Comparison of ENCODE assay signal across 9 mouse cellular contexts in the genomic region with DNA sequence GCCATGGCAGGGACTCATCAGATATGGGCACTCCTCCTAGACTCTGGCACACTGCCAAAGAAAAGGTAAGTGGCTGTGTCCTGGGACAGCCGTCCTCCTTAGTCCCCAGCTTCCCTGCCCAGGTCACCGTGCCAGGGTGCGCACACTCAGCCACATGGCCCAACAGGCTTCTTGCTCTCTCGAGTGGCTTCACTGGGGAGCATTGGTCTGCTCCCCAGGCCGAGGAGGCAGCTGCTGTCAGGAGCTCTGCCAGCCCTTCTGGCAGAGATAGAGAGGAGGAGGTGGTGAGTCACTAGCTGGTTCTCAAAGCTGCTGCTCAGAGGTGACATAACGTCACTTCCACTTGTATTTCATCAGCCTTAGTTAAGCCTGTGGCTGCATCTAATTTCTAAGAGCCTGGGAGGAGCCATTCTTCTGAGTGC. TPM values are rescaled to one million over a fixed set of nuclear protein-coding genes. Genes with fewer than 3 reads are reported as not detected.
DNase-seq lines count a peak whose midpoint lies in the region; ATAC-seq lines count a peak whose summit lies in the region.
"Had no signal": no experiment of that assay in that cellular context is flagged by ENCODE, and none has a peak within 500 bp of the region (broad histone marks: within the 10 kb centered on the region; RNA-seq: fewer than 3 reads in every experiment).

No protein-coding gene starts in this region.

- H3K4me1 ChIP-seq in forebrain, embryonic 14.5 days (ENCODE audit: control insufficient read depth, insufficient read depth, low read length): no peaks in the 10 kb centered on the region
- no peaks in the 10 kb centered on the region for H3K4me1 ChIP-seq in forebrain, embryonic 13.5 days
- no peaks in the 10 kb centered on the region; the same call in 1 of the 2 replicates for H3K4me1 ChIP-seq in brown adipose tissue, adult 24 weeks (ENCODE audit: control insufficient read depth, insufficient read depth, insufficient read length, low read length)
- H3K4me1 ChIP-seq: embryonic facial prominence, embryonic 12.5 days had no signal

- DNase-seq in forebrain, embryonic 14.5 days (ENCODE audit: low spot score): peak; percentile 23
- DNase-seq in gastrocnemius, postnatal 25 days: peak; percentile 82
- DNase-seq in layer of hippocampus, adult 8-10 months (ENCODE audit: low spot score in 2 of 2): peak; percentile 44 to 58
- no peak for DNase-seq in thymus, postnatal 10 days (ENCODE audit: low spot score in 2 of 2)
- DNase-seq in thymus, postnatal 36 days: no peak

- no peak overlapping the region for H3K4me2 ChIP-seq in forebrain, embryonic 14.5 days (ENCODE audit: low read length)
- no peak overlapping the region for H3K4me2 ChIP-seq in forebrain, embryonic 13.5 days
- H3K4me2 ChIP-seq: embryonic facial prominence, embryonic 12.5 days had no signal

- WGBS in forebrain, embryonic 14.5 days: 74% methylated on average over 6 of the region's 6 CpGs
- WGBS in forebrain, embryonic 13.5 days: 79% methylated on average over 6 of the region's 6 CpGs

- H3K9ac ChIP-seq in forebrain, embryonic 14.5 days (ENCODE audit: low read length): no peak overlapping the region
- no peak overlapping the region for H3K9ac ChIP-seq in forebrain, embryonic 13.5 days
- H3K9ac ChIP-seq: embryonic facial prominence, embryonic 12.5 days had no signal

- no peak for ATAC-seq in forebrain, embryonic 14.5 days
- no peak for ATAC-seq in forebrain, embryonic 13.5 days
- peak; percentile 85 for ATAC-seq in megakaryocyte, adult 5-6 weeks (ENCODE audit: poor library complexity, severe bottlenecking)

- no peak overlapping the region for H3K27ac ChIP-seq in forebrain, embryonic 14.5 days (ENCODE audit: low read depth, low read length)
- H3K27ac ChIP-seq in forebrain, embryonic 13.5 days: no peak overlapping the region
- H3K27ac ChIP-seq in brown adipose tissue, adult 24 weeks (replicated peaks; ENCODE audit: low read depth, low read length): 0 out of 2 replicates have a peak overlapping the region, but pooled peaks have one; percentile 15
- H3K27ac ChIP-seq: embryonic facial prominence, embryonic 12.5 days had no signal

- peaks cover 56% of the 10 kb centered on the region for H3K36me3 ChIP-seq in forebrain, embryonic 14.5 days (ENCODE audit: control insufficient read depth, insufficient read depth, low read length)
- H3K36me3 ChIP-seq in forebrain, embryonic 13.5 days (ENCODE audit: poor library complexity, severe bottlenecking): peaks cover 54% of the 10 kb centered on the region

- no peaks in the 10 kb centered on the region for H3K27me3 ChIP-seq in forebrain, embryonic 14.5 days (replicated peaks; ENCODE audit: control insufficient read depth, insufficient read depth, low read length)
- no peaks in the 10 kb centered on the region for H3K27me3 ChIP-seq in forebrain, embryonic 13.5 days
- H3K27me3 ChIP-seq: embryonic facial prominence, embryonic 12.5 days had no signal

- no peaks in the 10 kb centered on the region for H3K9me3 ChIP-seq in forebrain, embryonic 14.5 days (replicated peaks; ENCODE audit: control insufficient read depth, low read length)
- H3K9me3 ChIP-seq in forebrain, embryonic 13.5 days (replicated peaks): no peaks in the 10 kb centered on the region
- H3K9me3 ChIP-seq: embryonic facial prominence, embryonic 12.5 days had no signal

- H3K4me3 ChIP-seq in forebrain, embryonic 14.5 days (ENCODE audit: low read depth, low read length): no peak overlapping the region
- H3K4me3 ChIP-seq in forebrain, embryonic 13.5 days: no peak overlapping the region
- no peak overlapping the region for H3K4me3 ChIP-seq in brown adipose tissue, adult 24 weeks (ENCODE audit: insufficient read depth, low read depth, low read length)
- H3K4me3 ChIP-seq: embryonic facial prominence, embryonic 12.5 days had no signal

RNA-seq across cellular contexts. Expression of a gene that starts 40.2 kb away (rescaled TPM):
- 9.7 and 11.7 TPM in 2 replicates for polyA plus RNA-seq in forebrain, embryonic 14.5 days (2014; fragmentation: Nextera tagmentation; extraction: Ambion mirVana)
- 12.9 and 13.4 TPM in 2 replicates for polyA plus RNA-seq in forebrain, embryonic 13.5 days (2015; fragmentation: Nextera tagmentation; extraction: Ambion mirVana)
- polyA plus RNA-seq in brown adipose tissue, adult 24 weeks (2012; ENCODE audit: insufficient read depth, insufficient read length, missing spikeins): 9.3 and 9.9 TPM in 2 replicates
- 1 to 10 TPM; 8.5 to 9.2 TPM for total RNA-seq in gastrocnemius, postnatal 25 days (2021)
- total RNA-seq in layer of hippocampus, adult 8-10 months (2022): 10 to 100 TPM; 13.8 to 16.1 (median 14.3) TPM
- 12.8 and 14.7 TPM in 2 replicates for total RNA-seq in megakaryocyte, adult 5-6 weeks (2015)
- 16.3 and 16.4 TPM in 2 replicates for total RNA-seq in megakaryocyte, adult 5-6 weeks (2017)

RNA-seq across cellular contexts. Expression of a gene that starts 40.2 kb away (rescaled TPM):
- 10.1 and 12.5 TPM in 2 replicates for polyA plus RNA-seq in forebrain, embryonic 14.5 days (2014; fragmentation: Nextera tagmentation; extraction: Ambion mirVana)
- 13.9 and 14.3 TPM in 2 replicates for polyA plus RNA-seq in forebrain, embryonic 13.5 days (2015; fragmentation: Nextera tagmentation; extraction: Ambion mirVana)
- 5.2 and 5.5 TPM in 2 replicates for polyA plus RNA-seq in brown adipose tissue, adult 24 weeks (2012; ENCODE audit: insufficient read depth, insufficient read length, missing spikeins)
- total RNA-seq in gastrocnemius, postnatal 25 days (2021): 1 to 10 TPM; 2.8 to 3.2 TPM
- 1 to 10 TPM; 5.3 to 9.8 (median 7.7) TPM for total RNA-seq in layer of hippocampus, adult 8-10 months (2022)
- total RNA-seq in megakaryocyte, adult 5-6 weeks (2015): 22.6 and 27.1 TPM in 2 replicates
- total RNA-seq in megakaryocyte, adult 5-6 weeks (2017): 17.4 and 22.7 TPM in 2 replicates

Comparison
In these comparisons a context has a peak if more than half of its experiments do, and no peak if none do; other contexts are left out.
1. DNase-seq: peak in forebrain, embryonic 14.5 days (single experiment), gastrocnemius, postnatal 25 days (single experiment) and layer of hippocampus, adult 8-10 months (2 of 2); none in thymus, postnatal 10 days (0 of 2) and thymus, postnatal 36 days (0 of 2).